Mouse (Mus musculus) bone marrow, adult 2 months (tissue): Measurements from ENCODE around the gene Atg10.

ENCODE experiments used
- CTCF ChIP-seq: fragments of 200-500 bp; IDR thresholded peaks from 2 replicates; pipeline ENCODE4 v1.5.1; 2011; ENCODE audit warnings: low read length, control low read depth; ENCODE audit not compliant: control insufficient read depth, insufficient read depth
- POLR2A ChIP-seq: fragments of 200-500 bp; IDR thresholded peaks from 2 replicates; pipeline ENCODE4 v1.6.1; 2011; ENCODE audit warnings: low read depth, mild to moderate bottlenecking, control low read depth, low read length, borderline replicate concordance; ENCODE audit not compliant: control insufficient read depth

DNA sequence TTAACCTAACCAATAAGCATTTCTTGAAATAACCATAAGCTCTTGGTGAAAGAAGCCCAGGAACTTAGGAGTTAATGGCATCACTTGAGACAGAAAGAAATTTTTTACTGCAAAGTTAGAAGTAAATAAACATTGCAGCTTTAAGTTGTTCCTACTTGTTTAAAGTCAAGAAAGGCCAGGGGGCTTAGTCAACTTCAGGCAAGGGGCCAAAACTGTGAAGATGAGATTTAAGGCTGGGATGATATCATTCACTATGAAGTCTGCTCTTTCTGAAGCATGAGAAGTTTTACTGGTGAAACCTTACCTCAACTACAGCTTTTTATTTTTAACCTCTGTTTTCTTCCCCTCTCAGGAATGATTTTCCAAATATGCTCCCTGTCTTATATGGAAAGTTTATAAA, 183.3 kb downstream of the Atg10 start:
- TF ChIP-seq CTCF (no peak), POLR2A (no peak)
